In genomic region chr7:90301942-90302646, GRCm38 (mm10) we compare ENCODE assay signal across 8 mouse cellular contexts. TPM values are rescaled to one million over a fixed set of nuclear protein-coding genes. Genes with fewer than 3 reads are reported as not detected.
DNase-seq lines count a peak whose midpoint lies in the region; ATAC-seq lines count a peak whose summit lies in the region.

TSS of gene Sytl2 (plus strand) at chr7:90302252.

- peak within 1 kb of the TSS; percentile 64 for H3K4me3 ChIP-seq in embryonic facial prominence, embryonic 15.5 days (replicated peaks)
- H3K4me3 ChIP-seq in heart, embryonic 16.5 days (ENCODE audit: low read length): peak within 1 kb of the TSS; percentile 69
- peak within 1 kb of the TSS; percentile 59 for H3K4me3 ChIP-seq in neural tube, embryonic 14.5 days (ENCODE audit: low read depth, low read length)

- H3K27me3 ChIP-seq in embryonic facial prominence, embryonic 15.5 days: peaks cover 4% of the 10 kb centered on the region; the same call in 1 of the 2 replicates
- no peaks in the 10 kb centered on the region; the same call in 1 of the 2 replicates for H3K27me3 ChIP-seq in heart, embryonic 16.5 days (ENCODE audit: control insufficient read depth, insufficient read depth, low read length)
- peaks cover 4% of the 10 kb centered on the region for H3K27me3 ChIP-seq in neural tube, embryonic 14.5 days (ENCODE audit: control insufficient read depth, insufficient read depth, low read length)

- under 1% methylated on average over 43 of the region's 43 CpGs for WGBS in embryonic facial prominence, embryonic 15.5 days
- WGBS in heart, embryonic 16.5 days: 1% methylated on average over 43 of the region's 43 CpGs
- 2% methylated on average over 43 of the region's 43 CpGs for WGBS in neural tube, embryonic 14.5 days

- H3K36me3 ChIP-seq in embryonic facial prominence, embryonic 15.5 days: no peaks in the 10 kb centered on the region
- no peaks in the 10 kb centered on the region for H3K36me3 ChIP-seq in heart, embryonic 16.5 days (ENCODE audit: control insufficient read depth, insufficient read depth)
- no peaks in the 10 kb centered on the region for H3K36me3 ChIP-seq in neural tube, embryonic 14.5 days (ENCODE audit: control insufficient read depth, insufficient read depth, low read length)

- no peaks in the 10 kb centered on the region for H3K9me3 ChIP-seq in embryonic facial prominence, embryonic 15.5 days (replicated peaks)
- H3K9me3 ChIP-seq in heart, embryonic 16.5 days (replicated peaks; ENCODE audit: control insufficient read depth, low read length): peaks cover 5% of the 10 kb centered on the region; the same call in 1 of the 2 replicates
- H3K9me3 ChIP-seq in neural tube, embryonic 14.5 days (ENCODE audit: control insufficient read depth, low read length): no peaks in the 10 kb centered on the region

- ATAC-seq in embryonic facial prominence, embryonic 15.5 days (ENCODE audit: insufficient number of reproducible peaks, low FRiP score, low TSS enrichment, low read depth): peak; percentile 75; the same call in 1 of the 2 replicates
- peak; percentile 77 for ATAC-seq in heart, embryonic 16.5 days (replicated peaks; ENCODE audit: extremely low read depth, insufficient read depth, low FRiP score)
- peak; percentile 89 for ATAC-seq in neural tube, embryonic 14.5 days (ENCODE audit: low read depth)

- H3K27ac ChIP-seq in embryonic facial prominence, embryonic 15.5 days (replicated peaks): no peak within 1 kb of the TSS
- no peak within 1 kb of the TSS for H3K27ac ChIP-seq in heart, embryonic 16.5 days (ENCODE audit: low read length)
- H3K27ac ChIP-seq in neural tube, embryonic 14.5 days (ENCODE audit: low read depth, low read length): no peak within 1 kb of the TSS

- H3K4me1 ChIP-seq in embryonic facial prominence, embryonic 15.5 days: peaks cover 9% of the 10 kb centered on the region
- H3K4me1 ChIP-seq in heart, embryonic 16.5 days (ENCODE audit: control insufficient read depth, insufficient read depth, low read length): 0 out of 2 replicates have a peak, but pooled peaks cover 3% of the 10 kb centered on the region
- peaks cover 3% of the 10 kb centered on the region; the same call in 1 of the 2 replicates for H3K4me1 ChIP-seq in neural tube, embryonic 14.5 days (ENCODE audit: control insufficient read depth, insufficient read depth, low read length)

- H3K4me2 ChIP-seq in embryonic facial prominence, embryonic 15.5 days (replicated peaks): peak within 1 kb of the TSS; percentile 96
- H3K4me2 ChIP-seq in heart, embryonic 16.5 days (ENCODE audit: low read depth, low read length): peak within 1 kb of the TSS; percentile 100
- peak within 1 kb of the TSS; percentile 98 for H3K4me2 ChIP-seq in neural tube, embryonic 14.5 days (ENCODE audit: low read depth, low read length)

- DNase-seq in B cell, adult 2 months: peak; percentile 64 to 71
- peak; percentile 73 for DNase-seq in adrenal gland, postnatal 25 days
- DNase-seq in kidney, postnatal 14 days: peak; percentile 85
- peak; percentile 71 to 83 for DNase-seq in lung, adult 18-20 months
- peak; percentile 14 for DNase-seq in testis, postnatal 14 days (ENCODE audit: low spot score)

- H3K9ac ChIP-seq in embryonic facial prominence, embryonic 15.5 days: peak within 1 kb of the TSS; percentile 44
- H3K9ac ChIP-seq in heart, embryonic 16.5 days (ENCODE audit: low read length): peak within 1 kb of the TSS; percentile 77
- peak within 1 kb of the TSS; percentile 54 for H3K9ac ChIP-seq in neural tube, embryonic 14.5 days (replicated peaks; ENCODE audit: low read depth, low read length)

RNA-seq across cellular contexts. Expression of gene Sytl2, which starts in this region (rescaled TPM):
- 4.2 and 4.5 TPM in 2 replicates for total RNA-seq in adrenal gland, postnatal 25 days (2021)
- 19.5 and 21.8 TPM in 2 replicates for polyA plus RNA-seq in embryonic facial prominence, embryonic 15.5 days (2015; fragmentation: Nextera tagmentation; extraction: Ambion mirVana)
- 7.7 and 7.8 TPM in 2 replicates for polyA plus RNA-seq in heart, embryonic 16.5 days (2015; fragmentation: Nextera tagmentation; extraction: Ambion mirVana)
- polyA plus RNA-seq in neural tube, embryonic 14.5 days (2014; fragmentation: Nextera tagmentation; extraction: Ambion mirVana): 10.8 and 12.3 TPM in 2 replicates

Comparison
In these comparisons a context has a peak if more than half of its experiments do, and no peak if none do; other contexts are left out.
1. DNase-seq: peak in every context shown above with its lines; median percentile 85 in kidney, postnatal 14 days; 77 in lung, adult 18-20 months; 73 in adrenal gland, postnatal 25 days; 68 in B cell, adult 2 months; 14 in testis, postnatal 14 days.